Mouse (Mus musculus): ENCODE data around the gene Zbtb11. TPM values are rescaled to one million over a fixed set of nuclear protein-coding genes. Genes with fewer than 3 reads are reported as not detected.
A peak's percentile ranks its signal among the peaks of the same experiment; 100 is the strongest.
"Not testable (repeated sequence)": the region's sequence is repeated elsewhere in the genome, so short reads cannot be mapped to it uniquely, and the experiment has no call there.

The Zbtb11 gene
- 11.7 and 11.8 TPM in 2 replicates for polyA plus RNA-seq (2012; rRNA removed)

- DNase-seq (ENCODE audit: low spot score) = peak; percentile 99
These were observed at the start of gene Zbtb11 for GRCm38 (mm10) chr16:55973431-55974255. Gene Zbtb11, plus strand, starts transcription at chr16:55973883.

- DNase-seq (ENCODE audit: low spot score) = no peak
These were observed 49.7 kb upstream of the Zbtb11 start for GRCm38 (mm10) chr16:55924010-55924409.

DNA sequence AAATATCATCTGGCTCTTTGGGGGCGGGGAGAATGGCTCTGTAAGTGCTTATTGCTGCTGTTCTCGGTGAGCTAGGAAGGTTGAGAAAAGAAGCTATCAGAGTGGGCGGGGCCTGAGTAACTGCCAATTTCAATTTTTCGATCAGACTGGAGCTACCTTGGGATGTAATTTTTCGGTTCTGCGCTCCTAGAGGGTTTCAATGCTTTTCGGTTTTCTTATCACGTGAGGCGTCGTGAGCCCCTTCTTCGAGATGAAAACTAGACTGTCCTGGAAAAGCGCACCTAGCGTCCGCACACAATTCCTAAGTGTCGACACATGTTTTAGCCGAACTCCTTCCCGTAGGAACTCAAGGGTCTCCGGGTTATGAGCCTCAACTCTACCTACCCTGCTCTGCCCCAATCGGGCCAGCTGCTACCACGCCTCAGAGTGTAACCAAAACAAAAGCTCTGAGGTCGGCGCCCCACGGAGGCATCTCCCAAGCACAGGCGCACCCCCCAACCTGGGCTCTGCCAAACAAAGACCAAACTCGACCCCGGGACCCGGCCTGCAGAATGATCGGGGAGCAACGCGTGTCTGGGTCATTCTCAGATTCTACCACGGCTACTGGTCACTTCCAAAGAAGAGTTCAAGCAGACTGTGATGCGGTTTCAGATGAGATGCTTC lies 39.9 kb upstream of the Zbtb11 start:
- peak; percentile 36 for DNase-seq (ENCODE audit: low spot score)

- DNase-seq (ENCODE audit: low spot score) = peak; percentile 69
These were observed 39.1 kb upstream of the Zbtb11 start, which contains the start of gene Cep97 for GRCm38 (mm10) chr16:55934453-55935037. Gene Cep97, minus strand, starts transcription at chr16:55934855.

GRCm38 (mm10) chr16:55938761-55939160 lies 34.9 kb upstream of the Zbtb11 start:
- DNase-seq (ENCODE audit: low spot score) = no peak

DNA sequence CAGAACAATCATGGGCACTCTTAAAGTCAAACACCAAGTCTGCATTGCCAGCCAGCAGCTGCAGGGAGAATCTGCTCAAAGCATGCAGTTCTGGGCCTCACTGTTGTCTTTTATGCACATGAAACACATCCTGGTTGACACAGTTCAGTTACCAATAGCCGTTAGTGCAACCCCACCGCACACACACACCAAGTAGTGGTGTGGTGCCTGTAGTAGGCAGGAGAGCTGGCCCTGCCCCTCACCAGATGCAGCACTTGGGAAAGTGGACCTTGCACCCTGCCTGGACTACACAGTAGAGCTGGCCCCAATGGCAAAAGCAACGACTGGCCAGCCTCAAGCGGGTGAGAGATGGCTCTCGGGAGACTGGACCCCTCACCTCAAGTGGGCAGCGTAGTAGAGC lies 34.0 kb upstream of the Zbtb11 start:
- no peak for DNase-seq (ENCODE audit: low spot score)

DNA sequence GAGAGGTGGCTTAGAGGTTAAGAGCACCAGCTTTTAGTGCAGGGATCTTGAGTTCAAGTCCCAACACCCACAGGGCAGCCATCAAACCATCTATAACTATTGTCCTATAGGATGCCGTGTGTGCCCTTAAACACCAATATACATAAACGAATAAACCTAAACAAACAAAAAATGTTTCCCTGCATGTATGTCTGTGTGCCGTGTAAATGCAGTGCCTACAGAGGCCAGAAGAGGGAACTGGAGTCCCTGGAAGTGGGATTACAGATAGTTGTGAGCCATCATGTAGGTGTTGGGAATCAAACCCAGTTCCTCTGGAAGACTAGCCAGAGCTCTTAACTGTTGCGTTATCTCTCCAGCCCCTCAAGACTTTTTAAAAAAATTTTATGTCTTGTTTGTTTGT lies 32.9 kb upstream of the Zbtb11 start:
- DNase-seq (ENCODE audit: low spot score) = no peak

DNA sequence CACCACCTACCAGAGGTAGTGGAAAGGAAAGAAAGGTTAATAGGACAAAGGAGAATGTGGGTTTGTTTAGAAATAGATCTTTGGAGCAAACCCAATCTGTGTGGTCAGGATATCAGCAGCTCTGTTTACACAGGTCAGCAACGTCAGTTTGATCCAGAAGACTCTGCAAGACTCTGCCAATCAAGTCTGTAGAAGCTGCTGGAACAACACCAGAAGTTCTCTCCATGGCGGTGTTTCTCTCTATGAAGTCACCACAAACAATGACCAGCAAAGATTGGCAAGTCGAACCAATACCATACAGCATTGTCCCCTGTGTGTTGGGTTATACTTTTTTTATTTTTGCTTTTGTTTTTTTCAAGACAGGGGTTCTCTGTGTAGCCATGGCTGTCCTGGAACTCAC lies 26.4 kb upstream of the Zbtb11 start:
- no peak for DNase-seq (ENCODE audit: low spot score)

DNA sequence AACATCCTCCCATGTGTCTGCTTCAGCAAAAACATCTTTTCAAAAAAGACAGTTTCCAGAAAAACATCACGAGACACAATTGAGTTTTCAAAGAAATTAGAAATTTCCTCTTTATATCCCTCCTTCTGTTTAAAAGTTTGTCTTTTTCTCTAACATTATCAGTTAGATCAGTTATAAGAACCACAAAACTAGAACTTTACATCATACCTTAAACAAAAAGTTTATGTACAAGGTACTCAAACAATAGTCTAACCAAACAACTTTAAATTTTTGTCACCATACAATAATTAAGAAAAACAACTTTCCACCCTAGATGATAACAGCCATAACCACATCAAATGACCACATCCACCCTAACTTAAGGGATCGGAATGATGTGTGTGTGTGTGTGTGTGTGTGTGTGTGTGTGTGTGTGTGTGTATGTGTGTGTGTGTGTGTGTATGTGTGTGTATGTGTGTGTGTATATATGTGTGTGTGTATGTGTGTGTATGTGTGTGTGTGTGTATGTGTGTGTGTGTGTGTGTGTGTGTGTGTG lies 25.7 kb upstream of the Zbtb11 start:
- not testable (repeated sequence) for DNase-seq (ENCODE audit: low spot score)

DNA sequence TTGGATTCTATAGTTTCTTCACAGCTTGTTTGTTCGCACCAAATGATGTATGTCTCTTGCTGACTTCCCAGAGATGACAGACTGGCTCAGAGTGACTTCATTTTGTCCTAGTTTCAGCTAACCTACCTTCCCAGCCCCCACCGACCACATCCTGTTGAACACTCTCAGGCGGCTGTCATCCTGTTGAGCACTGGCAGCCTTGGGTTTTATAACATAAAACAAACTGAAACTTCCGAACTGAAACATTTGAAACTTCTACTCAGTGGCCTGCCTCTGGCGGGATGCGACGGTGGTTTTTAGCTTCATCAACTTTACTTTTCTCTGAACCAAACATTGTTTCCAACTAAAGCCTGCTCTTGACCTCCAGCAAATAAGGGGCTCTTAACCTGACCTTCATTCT lies 24.7 kb upstream of the Zbtb11 start:
- no peak for DNase-seq (ENCODE audit: low spot score)

DNA sequence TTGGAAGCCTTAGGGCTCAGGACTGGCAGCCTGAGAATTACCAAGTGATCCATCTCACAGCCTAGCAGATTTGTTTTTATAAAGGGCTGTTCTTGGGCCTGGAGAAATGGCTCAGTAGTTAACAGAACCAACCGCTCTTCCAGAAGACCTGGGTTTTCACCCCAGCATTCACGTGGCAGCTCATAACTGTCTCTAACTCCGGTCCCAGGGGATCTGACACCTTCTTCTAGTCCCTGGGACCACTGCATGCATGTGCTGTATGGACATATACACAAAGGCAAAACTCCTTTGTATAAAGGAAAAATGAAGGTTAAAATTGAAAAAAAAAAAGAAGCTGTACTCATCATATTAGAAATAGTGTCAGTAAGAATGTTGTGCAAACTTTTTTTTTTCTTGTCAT lies 23.2 kb upstream of the Zbtb11 start:
- no peak for DNase-seq (ENCODE audit: low spot score)

DNA sequence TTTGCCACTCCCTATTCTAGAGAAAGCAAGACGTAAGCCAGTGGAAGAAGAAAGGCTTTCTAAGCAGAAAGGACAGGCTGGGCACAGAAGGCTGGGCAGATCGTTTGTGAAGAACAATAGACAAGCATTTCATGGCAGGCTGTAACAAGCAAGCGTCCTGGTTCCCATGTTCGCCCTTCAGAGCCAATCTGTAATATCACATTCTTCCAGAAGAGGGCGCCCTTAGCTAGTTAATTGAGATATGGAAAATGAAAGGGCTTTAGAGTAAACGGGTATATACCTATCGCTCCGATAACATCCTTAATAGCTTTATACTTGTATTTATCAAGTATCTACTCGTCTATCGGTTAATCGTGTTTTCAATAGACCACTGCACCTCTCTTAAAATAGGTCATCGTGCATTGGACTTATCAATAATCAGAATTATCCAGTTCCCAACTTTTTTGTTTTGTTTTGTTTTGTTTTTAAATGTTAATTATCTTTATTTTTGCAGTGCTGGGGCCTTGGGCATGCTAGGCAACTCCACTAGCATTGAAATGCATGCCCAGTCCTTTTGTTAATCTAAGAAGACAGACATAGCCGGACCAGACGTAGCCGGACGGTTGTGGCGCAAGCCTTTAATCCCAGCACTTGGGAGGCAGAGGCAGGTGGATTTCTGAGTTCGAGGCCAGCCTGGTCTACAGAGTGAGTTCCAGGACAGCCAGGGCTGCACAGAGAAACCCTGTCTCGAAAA lies 22.6 kb upstream of the Zbtb11 start:
- no peak for DNase-seq (ENCODE audit: low spot score)

DNA sequence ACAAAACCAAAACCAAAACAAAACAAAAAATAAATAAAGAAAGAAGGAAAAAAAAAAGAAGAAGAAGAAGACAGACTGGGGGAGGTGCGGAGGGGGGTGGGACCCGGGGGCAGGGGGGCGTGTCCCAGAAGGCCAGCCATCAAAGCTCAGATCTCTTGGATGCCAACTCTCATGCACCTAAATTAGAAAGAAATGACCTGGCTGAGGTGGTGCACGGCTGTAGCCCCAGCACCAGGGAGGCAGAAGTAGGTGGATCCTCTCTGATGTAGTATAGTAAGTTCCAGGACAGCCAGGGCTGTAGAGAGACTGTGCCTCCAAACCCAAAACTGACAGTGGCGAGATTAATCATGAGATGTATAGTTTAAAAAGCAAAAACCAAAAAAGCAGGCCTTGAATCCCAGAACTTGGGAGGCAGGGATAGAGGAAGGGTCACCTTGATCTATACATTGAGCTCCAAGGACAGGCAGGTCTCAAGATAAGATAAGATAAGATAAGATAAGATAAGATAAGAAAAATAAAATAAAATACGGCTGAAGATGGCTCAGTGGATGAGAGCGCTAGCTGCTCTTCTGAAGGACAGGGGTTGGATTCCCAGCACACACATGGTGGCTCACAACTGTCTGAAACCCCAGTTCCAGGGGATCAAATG lies 21.9 kb upstream of the Zbtb11 start:
- DNase-seq (ENCODE audit: low spot score) = no peak

- no peak for DNase-seq (ENCODE audit: low spot score)
These were observed 20.9 kb upstream of the Zbtb11 start for GRCm38 (mm10) chr16:55952771-55953170.

- not testable (repeated sequence) for DNase-seq (ENCODE audit: low spot score)
These were observed 19.5 kb upstream of the Zbtb11 start for GRCm38 (mm10) chr16:55954196-55954595.

- not testable (repeated sequence) for DNase-seq (ENCODE audit: low spot score)
These were observed 10.6 kb upstream of the Zbtb11 start for GRCm38 (mm10) chr16:55963068-55963467.

DNA sequence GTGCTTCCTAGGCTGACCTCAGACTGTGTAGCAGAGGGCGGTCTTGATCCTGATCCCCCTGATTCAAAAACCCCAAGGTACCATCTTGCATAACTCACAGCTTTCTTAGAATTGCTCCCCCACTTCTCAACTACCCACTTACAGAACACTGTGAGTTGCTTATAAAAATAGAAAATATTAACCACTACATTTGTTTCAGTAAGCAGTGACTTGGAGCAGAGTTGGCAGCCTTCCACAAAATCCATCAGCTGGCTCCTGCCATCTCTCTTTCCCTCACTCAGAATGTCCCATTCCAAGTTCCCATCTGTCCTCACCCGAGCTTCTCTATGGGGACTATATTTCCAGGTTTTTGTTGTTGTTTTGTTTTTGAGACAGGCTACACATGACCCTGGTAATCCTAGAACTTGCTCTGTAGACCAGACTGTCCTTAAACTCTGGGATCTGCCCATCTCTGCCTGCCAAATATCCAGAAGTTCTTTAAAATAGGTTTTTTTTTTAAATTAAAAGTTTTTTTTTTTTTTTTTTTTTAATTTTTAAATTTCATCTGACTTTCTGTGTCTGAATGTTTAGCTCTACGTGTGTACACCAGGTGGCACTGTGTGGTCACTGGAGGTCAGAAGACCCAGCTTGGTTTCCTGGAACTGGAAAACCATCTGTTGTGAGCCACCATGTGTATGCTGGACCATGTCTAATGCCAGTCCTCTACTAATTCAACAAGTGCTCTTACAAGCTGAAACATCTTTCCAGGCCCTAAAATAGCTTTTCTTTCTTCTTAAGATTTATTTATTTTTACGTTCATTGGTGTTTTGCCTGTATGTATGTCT lies 9.3 kb upstream of the Zbtb11 start:
- DNase-seq (ENCODE audit: low spot score) = no peak

GRCm38 (mm10) chr16:55966212-55966871 lies 7.3 kb upstream of the Zbtb11 start, which contains the start of gene Rpl24:
Gene Rpl24, plus strand, starts transcription at chr16:55966275.
- DNase-seq (ENCODE audit: low spot score) = peak; percentile 84

DNA sequence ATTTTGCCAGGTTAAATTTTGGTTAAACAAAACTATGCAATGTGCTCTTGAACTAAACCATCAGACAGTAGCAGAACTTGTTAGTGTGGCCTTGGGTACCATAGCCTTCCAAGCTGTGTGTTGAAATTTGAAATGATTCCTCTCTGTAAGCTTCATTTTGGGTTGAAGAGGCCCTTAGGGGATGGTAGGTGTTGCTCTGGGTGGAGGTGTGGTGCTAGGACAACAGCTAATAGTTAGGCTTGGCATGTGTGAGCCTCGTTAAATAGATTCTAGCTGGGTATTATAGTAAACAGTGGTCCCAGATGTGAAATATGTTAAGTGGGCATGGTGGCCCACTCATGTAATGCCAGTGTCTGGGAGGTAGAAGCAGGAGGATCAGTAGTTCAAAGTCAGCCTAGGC lies 6.5 kb upstream of the Zbtb11 start:
- DNase-seq (ENCODE audit: low spot score) = no peak

GRCm38 (mm10) chr16:55969147-55969546 lies 4.5 kb upstream of the Zbtb11 start:
- DNase-seq (ENCODE audit: low spot score) = no peak

All from urinary bladder, adult 2 months (tissue).